Mouse (Mus musculus) heart, adult 2 months (tissue): ENCODE results near the gene Ddx54. TPM values are rescaled to one million over a fixed set of nuclear protein-coding genes. Genes with fewer than 3 reads are reported as not detected.

Experiments
- DNase-seq, 2 experiments: peaks; one replicate each; pipeline ENCODE4 v3.0.0; 2021
- H3K27ac ChIP-seq: fragments of 200-600 bp; 2 replicates; pipeline ENCODE4 v1.8.1; 2022
- H3K27me3 ChIP-seq: fragments of 200-500 bp; 2 replicates; pipeline ENCODE4 v1.6.1; 2012; ENCODE audit warnings: mild to moderate bottlenecking, low read length, inconsistent platforms, mixed read lengths; ENCODE audit not compliant: control insufficient read depth, insufficient read depth
- H3K36me3 ChIP-seq: fragments of 200-500 bp; 2 replicates; pipeline ENCODE4 v1.6.1; 2012; ENCODE audit warnings: low read length, inconsistent platforms; ENCODE audit not compliant: control insufficient read depth, insufficient read depth
- H3K4me1 ChIP-seq: fragments of 200-500 bp; 2 replicates; pipeline ENCODE4 v1.6.1; 2011; ENCODE audit warnings: low read length; ENCODE audit not compliant: control insufficient read depth, insufficient read depth
- H3K4me3 ChIP-seq: fragments of 200-600 bp; 2 replicates; pipeline ENCODE4 v1.8.1; 2022
- H3K79me2 ChIP-seq: fragments of 200-500 bp; replicated peaks from 2 replicates; pipeline ENCODE4 v1.6.1; 2012; ENCODE audit warnings: mild to moderate bottlenecking, inconsistent platforms, low read length, moderate library complexity, mixed read lengths; ENCODE audit not compliant: control insufficient read depth, insufficient read depth
- H3K9ac ChIP-seq: fragments of 200-500 bp; 2 replicates; pipeline ENCODE4 v1.6.1; 2012; ENCODE audit warnings: low read depth, mild to moderate bottlenecking, control low read depth, inconsistent platforms, low read length, mixed read lengths
- CTCF ChIP-seq: fragments of 200-600 bp; IDR thresholded peaks from 2 replicates; pipeline ENCODE4 v1.8.1; 2022; ENCODE audit warnings: antibody characterized with exemption, mild to moderate bottlenecking, moderate library complexity
- EP300 ChIP-seq: fragments of 200-500 bp; IDR thresholded peaks from 2 replicates; pipeline ENCODE4 v1.6.1; 2011; ENCODE audit warnings: low read depth, low read length, control low read depth; ENCODE audit not compliant: insufficient read depth
- POLR2A ChIP-seq: fragments of 200-500 bp; IDR thresholded peaks from 2 replicates; pipeline ENCODE4 v1.6.1; 2011; ENCODE audit warnings: mild to moderate bottlenecking, low read depth, low read length, control low read depth; ENCODE audit not compliant: insufficient read depth
- WGBS: fragments of 180-500 bp; shearing (Covaris S2); methylation state at CpG from one replicate; pipeline ENCODE4 v1.1.7; 2018; 5-methylcytosine and 5-hydroxymethylcytosine counted together
- intact Hi-C: fragments of 180-260 bp; cut with DNase I; formaldehyde crosslinking; loops from one replicate; pipeline ENCODE4 v1.15.1; 2025
- polyA plus RNA-seq: library from polyadenylated mRNA; depleted of rRNA; stranded (reverse); fragments of >200 nt; gene quantifications from 2 replicates; pipeline ENCODE4 v1.2.3, GENCODE M21; 2012
- total RNA-seq, 2 experiments: library from RNA; stranded (reverse); gene quantifications; 2 replicates each; pipeline ENCODE4 v1.2.3; 2021

Ddx54 gene
- total and polyA plus RNA-seq, 3 experiments: 16.2 to 22.5 (median 21.4) TPM

DNA sequence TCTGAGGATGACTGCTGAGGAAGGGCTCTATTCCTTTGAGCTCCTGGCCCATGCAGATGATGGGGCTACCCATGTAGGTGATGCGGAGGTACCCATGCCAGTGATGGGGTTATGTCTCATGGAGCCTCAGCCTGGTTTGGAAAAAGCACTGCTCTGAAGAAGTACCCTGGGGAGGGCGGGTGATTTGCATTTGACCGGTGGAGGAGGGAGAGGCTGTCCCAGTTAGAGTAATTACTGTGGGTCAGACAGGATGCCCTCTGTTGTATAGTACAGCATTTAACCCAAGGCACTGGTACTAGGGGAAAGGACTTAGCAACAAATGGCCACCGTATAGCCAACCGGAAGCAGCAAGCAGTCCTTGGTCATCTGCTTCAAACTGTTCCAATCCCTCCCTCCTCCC is 22.3 kb downstream of the Ddx54 start:
- Histone ChIP-seq H3K4me1 (no peaks in the 10 kb centered on the region), H3K27me3 (no peaks in the 10 kb centered on the region), H3K4me3 (no peak overlapping the region), H3K79me2 (no peaks in the 10 kb centered on the region), H3K9ac (no peak overlapping the region), H3K36me3 (no peaks in the 10 kb centered on the region), H3K27ac (no peak overlapping the region)
- intact Hi-C loops: no loop called here
- 48% methylated on average over 5 of the region's 5 CpGs for WGBS
- no peak for DNase-seq
- no peak for TF ChIP-seq POLR2A
- TF ChIP-seq EP300: no peak
- TF ChIP-seq CTCF: no peak

DNA sequence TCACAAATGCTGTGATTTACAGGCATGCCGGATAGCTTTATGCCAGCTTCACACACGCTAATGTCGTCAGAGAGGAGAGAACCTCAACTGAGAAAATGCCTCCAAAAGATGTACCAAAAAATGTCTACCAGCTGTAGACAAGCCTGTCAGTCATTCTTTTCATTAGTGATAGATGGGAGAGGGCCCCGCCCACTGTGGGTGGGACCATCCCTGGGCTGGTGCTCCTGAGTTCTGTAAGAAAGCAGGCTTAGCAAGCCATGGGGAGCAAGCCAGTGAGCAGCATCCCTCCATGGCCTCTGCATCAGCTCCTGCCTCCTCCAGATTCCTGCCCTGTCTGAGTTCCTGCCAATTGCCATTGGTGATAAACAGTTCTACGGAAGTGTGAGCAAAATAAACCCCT is 23.1 kb downstream of the Ddx54 start:
- no peaks in the 10 kb centered on the region for H3K79me2 ChIP-seq
- H3K4me1 ChIP-seq: peaks cover 1% of the 10 kb centered on the region; the same call in 1 of the 2 replicates
- H3K4me3 ChIP-seq: no peak overlapping the region
- intact Hi-C loops: no loop called here
- no peaks in the 10 kb centered on the region for H3K36me3 ChIP-seq
- DNase-seq: no peak
- no peaks in the 10 kb centered on the region for H3K27me3 ChIP-seq
- TF ChIP-seq CTCF (no peak), EP300 (no peak), POLR2A (no peak)
- no peak overlapping the region for H3K27ac ChIP-seq
- 82% methylated on average over 5 of the region's 5 CpGs for WGBS
- no peak overlapping the region for H3K9ac ChIP-seq

DNA sequence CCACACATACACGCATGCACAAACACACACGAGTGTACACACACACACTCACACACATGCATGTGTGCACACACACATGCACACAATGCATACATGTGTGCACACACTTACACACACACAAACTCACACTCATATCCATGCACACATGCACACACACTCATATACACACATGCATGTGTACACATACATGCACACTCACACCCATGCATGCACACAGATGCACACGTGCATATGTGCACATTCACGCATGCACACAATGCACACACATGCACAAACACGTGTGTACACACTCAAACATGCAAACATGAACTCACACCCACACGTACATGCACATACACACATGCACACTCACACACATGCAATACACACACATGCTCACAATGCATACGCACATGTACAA is 27.6 kb downstream of the Ddx54 start:
- H3K27me3 ChIP-seq: no peaks in the 10 kb centered on the region
- no peak overlapping the region for H3K9ac ChIP-seq
- H3K79me2 ChIP-seq: no peaks in the 10 kb centered on the region
- H3K4me3 ChIP-seq: no peak overlapping the region
- no peak for DNase-seq
- H3K27ac ChIP-seq: no peak overlapping the region
- no peak for TF ChIP-seq CTCF
- TF ChIP-seq EP300: no peak
- no peak for TF ChIP-seq POLR2A
- peaks cover 1% of the 10 kb centered on the region; the same call in 1 of the 2 replicates for H3K4me1 ChIP-seq
- 91% methylated on average over 7 of the region's 7 CpGs for WGBS
- intact Hi-C loops: no loop called here
- no peaks in the 10 kb centered on the region for H3K36me3 ChIP-seq

DNA sequence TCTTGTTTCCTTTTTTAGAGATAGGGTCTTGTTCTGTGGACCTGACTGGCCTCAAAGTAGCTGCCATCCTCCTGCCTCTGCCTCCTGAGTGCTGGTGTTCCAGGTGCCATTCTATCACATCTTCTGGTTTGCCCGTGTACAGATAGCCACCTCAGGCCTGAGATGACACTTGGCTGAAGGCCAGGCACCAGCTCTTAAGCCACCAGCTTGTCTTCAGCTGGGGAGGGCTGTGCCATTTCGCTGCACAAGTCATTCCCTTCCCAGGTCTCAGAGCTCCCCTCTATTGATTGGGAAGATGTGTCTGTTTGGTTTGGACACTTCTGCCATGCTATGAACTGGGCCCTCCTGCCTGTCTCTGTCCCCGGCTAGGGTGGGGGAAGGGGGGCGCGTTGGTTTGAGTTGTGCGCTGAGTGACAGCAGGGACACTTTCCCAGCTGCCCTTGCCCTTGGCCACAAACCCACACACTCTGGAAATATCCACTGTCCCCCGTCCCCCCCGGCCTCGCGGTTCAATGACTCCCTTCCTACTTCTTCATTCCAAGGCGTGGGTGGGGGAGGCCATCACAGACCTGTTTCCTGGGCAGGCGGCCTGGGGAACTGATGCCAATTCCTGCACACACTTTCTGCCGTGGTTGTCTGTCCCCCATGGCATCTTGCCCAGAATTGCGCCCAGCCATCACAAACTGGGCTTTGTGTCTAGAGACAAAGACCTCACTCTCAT is 31.0 kb downstream of the Ddx54 start:
- H3K27me3 ChIP-seq: peaks cover under 1% of the 10 kb centered on the region
- H3K79me2 ChIP-seq: no peaks in the 10 kb centered on the region
- DNase-seq: no peak
- H3K36me3 ChIP-seq: no peaks in the 10 kb centered on the region
- no peak overlapping the region for H3K9ac ChIP-seq
- no peak for TF ChIP-seq POLR2A
- TF ChIP-seq CTCF: no peak
- TF ChIP-seq EP300: no peak
- 18% methylated on average over 14 of the region's 14 CpGs for WGBS
- intact Hi-C loops: no loop called here
- H3K27ac ChIP-seq: no peak overlapping the region
- no peak overlapping the region for H3K4me3 ChIP-seq
- peaks cover 3% of the 10 kb centered on the region; the same call in 1 of the 2 replicates for H3K4me1 ChIP-seq

DNA sequence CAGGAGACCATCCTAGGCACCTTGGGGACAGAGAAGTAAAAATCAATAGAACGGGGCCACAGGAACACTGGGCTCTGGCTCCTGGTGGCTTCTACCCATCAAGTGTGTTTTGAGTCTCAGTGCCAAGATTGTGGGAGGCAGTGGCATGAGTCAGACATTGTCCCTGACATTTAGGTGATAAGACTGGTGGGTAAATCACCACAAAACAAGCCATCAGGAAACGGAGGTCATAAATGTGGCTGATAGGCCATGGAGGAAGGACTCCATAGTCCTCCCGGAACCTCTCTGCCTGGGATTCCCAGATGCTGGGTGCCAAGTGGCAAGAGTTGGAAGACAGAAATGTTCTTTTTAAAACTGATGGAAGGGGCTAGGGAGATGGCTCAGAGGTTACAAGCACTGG is 31.7 kb downstream of the Ddx54 start:
- no peak overlapping the region for H3K27ac ChIP-seq
- H3K27me3 ChIP-seq: peaks cover 3% of the 10 kb centered on the region
- 38% methylated on average over 3 of the region's 3 CpGs for WGBS
- H3K9ac ChIP-seq: no peak overlapping the region
- peaks cover 3% of the 10 kb centered on the region; the same call in 1 of the 2 replicates for H3K4me1 ChIP-seq
- H3K36me3 ChIP-seq: no peaks in the 10 kb centered on the region
- intact Hi-C loops: no loop called here
- no peaks in the 10 kb centered on the region for H3K79me2 ChIP-seq
- H3K4me3 ChIP-seq: no peak overlapping the region
- TF ChIP-seq EP300 (no peak), CTCF (no peak), POLR2A (no peak)
- no peak for DNase-seq

DNA sequence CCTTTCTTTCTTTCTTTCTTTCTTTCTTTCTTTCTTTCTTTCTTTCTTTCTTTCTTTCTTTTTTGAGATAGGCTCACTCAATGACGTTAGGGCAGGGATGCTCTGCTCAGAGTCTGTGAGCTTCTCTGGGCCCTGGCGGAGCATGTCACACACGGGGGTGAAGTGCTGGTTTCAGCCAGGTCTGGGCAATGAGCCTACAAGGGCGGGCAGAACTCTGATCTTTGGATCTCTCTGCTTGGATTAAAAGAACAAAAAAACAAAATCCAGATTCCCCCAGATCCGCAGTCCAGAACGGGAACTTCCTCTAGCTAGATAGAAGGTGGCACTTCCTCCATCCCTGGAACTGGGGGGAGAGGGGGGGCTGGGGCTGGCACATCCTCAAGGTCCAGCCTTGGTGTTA is 33.3 kb downstream of the Ddx54 start:
- Histone ChIP-seq H3K27ac (no peak overlapping the region), H3K79me2 (no peaks in the 10 kb centered on the region), H3K9ac (no peak overlapping the region), H3K4me1 (0 out of 2 replicates have a peak, but pooled peaks cover 1% of the 10 kb centered on the region), H3K4me3 (no peak overlapping the region), H3K27me3 (peaks cover 4% of the 10 kb centered on the region), H3K36me3 (no peaks in the 10 kb centered on the region)
- DNase-seq: no peak
- intact Hi-C loops: no loop called here
- TF ChIP-seq EP300 (no peak), POLR2A (no peak), CTCF (no peak)
- WGBS: 21% methylated on average over 6 of the region's 6 CpGs
